Mouse (Mus musculus) mouse trophoblast stem cell (cell line): Measurements from ENCODE around the gene Nop16.
"Not testable (repeated sequence)": the region's sequence is repeated elsewhere in the genome, so short reads cannot be mapped to it uniquely, and the experiment has no call there.

Source experiments
- in situ Hi-C, 2 experiments: fragments of 300-500 bp; cut with MseI, MboI; formaldehyde crosslinking; loops; 2 replicates in 1 of 2; 3 replicates in 1 of 2; pipeline ENCODE4 v1.15.1; 2025

Nop16 gene

GRCm38 (mm10) chr13:54589996-54590951 lies at the start of gene Nop16, which contains the start of gene Higd2a:
Gene Nop16 (minus strand): TSS chr13:54590090.
Gene Higd2a (plus strand): TSS chr13:54590207.
- in situ Hi-C loops = no loop called here

- in situ Hi-C loops = no loop called here
These were observed 45.1 kb upstream of the Nop16 start for GRCm38 (mm10) chr13:54635011-54635410.

DNA sequence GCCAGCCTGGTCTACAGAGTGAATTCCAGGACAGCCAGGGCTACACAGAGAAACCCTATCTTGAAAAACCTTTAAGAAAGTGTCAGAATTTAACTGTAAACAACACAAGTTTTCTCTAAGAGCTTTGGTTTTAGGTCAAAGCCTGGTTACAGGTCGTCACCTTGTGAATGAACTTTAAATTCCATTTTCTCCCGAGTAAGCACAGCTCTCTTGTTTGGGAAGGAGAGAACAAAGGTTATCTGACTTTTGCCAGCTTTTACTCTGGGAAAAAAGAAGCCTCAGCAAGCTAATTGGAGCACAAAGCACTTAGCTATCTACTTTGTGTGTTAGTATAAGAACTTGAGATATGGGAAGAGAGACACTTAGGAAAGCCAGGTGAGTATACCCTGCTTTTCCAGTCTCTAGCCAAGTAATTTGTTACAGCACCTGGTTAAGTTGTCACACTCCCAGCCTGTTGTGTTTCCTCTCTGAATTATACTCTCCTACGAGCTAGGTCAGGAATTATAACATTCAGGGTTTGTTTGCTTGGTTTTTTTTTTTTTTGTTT lies 42.9 kb upstream of the Nop16 start:
- in situ Hi-C loops = no loop called here

DNA sequence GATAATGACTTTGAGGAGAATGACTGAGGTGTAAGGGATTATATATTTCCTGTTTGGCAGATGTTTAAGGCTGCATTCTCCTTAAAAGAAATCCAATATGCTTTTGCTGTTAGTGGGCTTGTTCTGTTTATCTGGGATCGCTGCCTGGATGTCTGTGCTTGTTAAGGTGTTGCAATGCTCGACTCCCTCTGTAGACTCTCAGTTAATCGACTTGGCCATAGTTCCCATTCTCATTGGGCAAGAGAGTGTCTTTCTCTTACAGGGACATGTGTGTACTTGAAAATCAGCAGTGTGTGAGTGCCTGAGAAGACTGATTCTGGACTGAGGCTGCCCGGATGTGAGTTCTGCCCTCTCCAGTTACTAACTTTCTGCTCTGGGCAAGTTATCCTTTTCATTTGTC lies 39.2 kb upstream of the Nop16 start:
- in situ Hi-C loops = no loop called here

DNA sequence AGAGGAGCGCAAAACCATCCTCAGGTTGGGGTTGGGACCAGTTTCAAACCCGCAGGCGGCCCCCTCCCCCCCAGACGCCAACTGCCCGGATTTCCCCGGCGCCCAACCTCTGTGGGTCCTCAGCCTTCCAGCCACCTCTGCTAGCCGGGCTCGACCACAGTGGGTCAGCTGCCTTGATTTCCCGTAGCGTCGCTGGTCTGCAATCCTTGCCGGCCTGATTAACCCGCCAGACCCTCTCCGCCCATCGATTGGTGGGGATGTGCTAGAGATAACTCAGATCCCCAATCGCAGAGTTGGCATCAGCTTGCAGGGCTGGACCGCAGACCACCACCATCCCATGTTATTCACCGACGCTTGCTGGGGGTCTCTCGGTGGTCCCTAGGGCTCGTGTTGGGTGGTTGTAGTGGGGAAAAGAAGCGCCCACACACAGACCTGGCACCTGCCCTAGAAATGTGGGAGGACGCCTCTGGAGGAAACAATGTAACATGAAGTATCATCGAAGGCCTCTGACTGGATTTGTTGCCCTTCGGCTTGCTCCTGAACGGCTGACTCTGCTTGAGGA lies 32.2 kb upstream of the Nop16 start:
- in situ Hi-C loops = no loop called here

GRCm38 (mm10) chr13:54621155-54621932 lies 31.5 kb upstream of the Nop16 start, which contains the start of gene Faf2:
Gene Faf2 (plus strand): TSS chr13:54621784.
- in situ Hi-C loops = no loop called here

DNA sequence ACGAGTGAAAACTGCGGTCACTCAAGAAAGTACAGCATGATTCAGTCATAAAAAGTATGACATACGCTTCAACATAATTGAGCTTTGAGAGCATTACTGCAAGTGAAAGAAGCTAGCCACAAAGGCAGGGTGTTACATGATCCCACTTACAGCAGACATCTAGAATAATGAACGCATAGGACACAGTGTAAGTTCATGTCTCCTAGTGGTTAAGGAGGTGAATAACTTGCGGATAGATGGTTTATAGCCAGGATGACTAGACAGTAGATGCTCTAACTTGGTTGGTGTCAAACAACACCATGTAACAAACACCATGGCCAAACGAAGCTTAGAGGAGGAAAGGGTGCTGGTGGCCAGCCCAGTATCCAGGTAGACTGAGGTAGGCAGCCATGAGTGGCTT lies 27.1 kb upstream of the Nop16 start:
- in situ Hi-C loops = no loop called here

DNA sequence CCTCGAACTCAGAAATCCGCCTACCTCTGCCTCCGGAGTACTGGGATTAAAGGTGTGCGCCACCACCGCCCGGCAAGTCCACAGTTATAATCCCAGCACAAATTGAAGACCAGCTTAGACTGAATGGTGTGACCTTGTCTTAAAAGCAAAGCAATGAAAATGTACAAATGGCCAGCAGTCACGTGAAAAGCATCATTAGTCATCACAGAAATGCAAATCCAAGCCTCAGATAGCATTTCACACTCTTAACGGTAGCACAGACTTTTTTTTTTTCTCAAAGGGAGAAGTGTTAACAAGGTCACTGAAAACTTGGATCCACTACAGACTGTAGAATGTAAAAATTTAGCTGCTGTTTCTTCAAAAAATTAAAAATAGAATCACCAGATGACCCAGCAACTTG lies 26.4 kb upstream of the Nop16 start:
- in situ Hi-C loops = no loop called here

- in situ Hi-C loops = not testable (repeated sequence)
These were observed 23.3 kb upstream of the Nop16 start for GRCm38 (mm10) chr13:54613141-54613540.

- in situ Hi-C loops = no loop called here
These were observed 21.3 kb upstream of the Nop16 start, which contains the start of gene Cltb for GRCm38 (mm10) chr13:54610972-54611754. Gene Cltb (minus strand): TSS chr13:54611344.

DNA sequence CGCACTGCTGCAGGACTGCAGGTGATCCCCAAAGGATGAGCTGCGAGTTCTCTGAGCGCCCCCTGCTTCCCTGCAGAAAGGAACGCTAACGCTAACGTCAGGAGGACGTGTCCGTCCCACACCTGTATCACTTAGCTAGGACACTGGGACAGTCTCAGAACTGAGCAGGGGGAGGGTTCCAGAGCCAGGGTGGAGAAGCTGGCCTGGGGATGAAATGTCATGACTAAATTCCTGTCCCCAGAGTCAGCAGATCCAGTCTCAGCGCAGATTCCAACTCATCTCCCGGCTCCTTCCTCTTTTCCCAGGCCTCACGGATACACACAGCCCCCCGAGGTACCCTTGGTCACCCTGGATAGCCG lies 20.7 kb upstream of the Nop16 start:
- in situ Hi-C loops = no loop called here

DNA sequence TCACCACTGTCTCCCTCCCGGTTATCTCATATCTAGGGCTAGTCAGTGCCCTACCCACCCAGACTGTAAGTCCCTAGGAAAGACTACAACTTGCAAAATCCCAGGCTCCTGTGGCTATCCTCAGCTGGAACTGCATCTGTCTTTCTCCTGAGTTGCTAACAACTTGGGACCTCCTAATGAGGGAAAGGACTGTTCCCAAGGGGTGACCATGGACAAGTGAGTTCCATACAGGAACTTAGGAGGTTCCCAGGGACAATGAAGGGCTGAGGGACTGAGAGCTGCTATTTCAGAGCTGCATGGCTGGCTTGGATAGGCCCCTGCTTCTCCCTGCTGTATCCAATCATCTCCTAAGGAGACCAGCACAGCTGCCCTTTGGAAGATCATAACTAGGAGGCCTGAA lies 19.4 kb upstream of the Nop16 start:
- in situ Hi-C loops = no loop called here

GRCm38 (mm10) chr13:54608666-54609065 lies 18.8 kb upstream of the Nop16 start:
- in situ Hi-C loops = no loop called here

GRCm38 (mm10) chr13:54608002-54608401 lies 18.1 kb upstream of the Nop16 start:
- in situ Hi-C loops = no loop called here

- in situ Hi-C loops = no loop called here
These were observed 17.3 kb upstream of the Nop16 start for GRCm38 (mm10) chr13:54607204-54607603.

DNA sequence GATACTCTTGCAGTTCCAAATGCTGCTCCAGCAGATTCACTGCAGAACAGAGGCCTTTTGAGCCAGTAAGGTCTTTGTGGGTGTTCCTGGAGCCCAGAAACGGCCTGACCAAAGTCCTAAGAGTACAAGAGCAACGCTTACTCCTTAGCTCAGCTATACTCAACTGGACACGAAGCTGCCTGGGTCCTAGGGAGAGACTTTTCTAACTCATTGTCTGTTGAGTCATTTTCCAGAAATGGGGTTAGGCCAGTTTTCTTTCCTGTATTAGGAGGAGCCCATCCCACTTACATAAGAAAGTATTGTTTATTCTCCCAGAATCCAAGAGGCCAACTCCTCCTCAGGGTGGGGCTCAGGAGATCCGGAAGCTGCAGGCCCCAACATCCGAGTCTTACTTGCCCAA lies 15.5 kb upstream of the Nop16 start:
- in situ Hi-C loops = no loop called here

DNA sequence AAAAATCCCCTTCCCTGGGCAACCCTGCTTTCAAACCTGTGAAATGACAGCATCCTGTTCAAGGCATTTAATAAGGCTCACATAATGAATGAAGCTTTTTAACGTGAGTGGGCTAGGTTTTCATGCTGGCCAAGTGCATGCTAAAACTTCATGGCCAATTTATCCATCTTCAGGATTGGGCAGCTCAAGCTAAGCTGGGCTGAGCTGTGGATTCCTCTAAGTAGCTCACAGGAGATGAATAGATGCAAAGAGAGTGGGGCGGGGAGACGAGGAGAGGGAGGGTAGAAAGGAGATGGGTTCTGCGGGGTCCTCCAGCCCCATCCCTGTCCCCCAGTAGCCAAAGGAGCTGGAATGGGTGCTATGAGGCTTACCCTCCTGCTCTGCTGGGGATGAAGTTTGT lies 14.3 kb upstream of the Nop16 start:
- in situ Hi-C loops = no loop called here

- in situ Hi-C loops = no loop called here
These were observed 13.6 kb upstream of the Nop16 start for GRCm38 (mm10) chr13:54603501-54603900.

DNA sequence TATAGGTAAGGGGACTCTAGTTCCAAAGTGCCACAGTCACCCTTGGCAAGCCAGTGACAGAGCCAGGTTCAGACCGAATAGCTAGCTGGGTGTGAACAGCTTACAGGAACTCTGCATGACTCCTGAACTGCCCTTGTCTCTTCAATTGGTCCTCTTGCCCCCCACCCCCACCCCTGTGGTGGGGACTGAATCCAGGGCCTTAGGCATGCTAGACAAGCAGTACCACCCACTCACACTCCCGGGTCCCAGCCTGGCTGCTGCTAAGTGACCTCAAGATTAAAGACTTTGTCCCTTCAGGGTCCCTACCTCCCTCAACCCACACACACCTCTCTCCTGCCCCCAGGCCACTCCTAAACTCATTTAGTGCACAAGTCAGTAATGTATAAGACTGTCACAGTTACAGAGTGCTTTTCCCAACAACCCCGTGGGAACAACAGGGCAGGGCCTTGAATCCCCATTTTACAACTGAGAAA lies 12.8 kb upstream of the Nop16 start:
- in situ Hi-C loops = no loop called here

- in situ Hi-C loops = no loop called here
These were observed 8.8 kb upstream of the Nop16 start for GRCm38 (mm10) chr13:54598622-54599143.

DNA sequence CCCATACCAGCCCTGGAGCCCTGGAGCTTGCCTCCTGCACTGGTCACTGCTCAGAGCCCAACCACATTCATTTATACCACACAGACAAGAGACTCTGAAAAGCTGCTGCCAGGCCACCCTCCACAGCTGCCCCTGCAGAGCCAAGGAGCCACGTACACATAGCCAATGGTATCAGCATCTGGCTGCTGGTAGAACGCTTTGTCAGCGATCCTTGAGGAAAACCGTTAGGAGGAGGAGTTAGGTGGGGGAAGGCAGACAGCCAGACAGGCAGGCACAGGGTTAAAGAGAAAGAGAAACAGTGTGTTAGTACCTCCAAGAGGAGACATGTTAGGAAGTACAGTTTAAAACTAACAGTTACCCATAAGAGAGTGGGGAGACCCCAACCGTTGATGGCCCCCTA lies 7.0 kb upstream of the Nop16 start:
- in situ Hi-C loops = no loop called here
